In genomic region chr7:83037714-83038113, GRCm38 (mm10) we compare ENCODE assay signal across 21 mouse cellular contexts.
"Had no signal": no experiment of that assay in that cellular context is flagged by ENCODE, and none has a peak within 500 bp of the region (broad histone marks: within the 10 kb centered on the region; RNA-seq: fewer than 3 reads in every experiment).

No protein-coding gene starts in this region.

- H3K27me3 ChIP-seq: liver, embryonic 13.5 days; liver, embryonic 15.5 days; lung, embryonic 15.5 days; megakaryocyte, embryonic 14.5 days; midbrain, embryonic 15.5 days; neural tube, embryonic 13.5 days; neural tube, embryonic 15.5 days had no signal

- H3K4me2 ChIP-seq: liver, embryonic 11.5 days; liver, embryonic 13.5 days; liver, embryonic 15.5 days; lung, embryonic 15.5 days; midbrain, embryonic 15.5 days; neural tube, embryonic 13.5 days; neural tube, embryonic 15.5 days had no signal

- H3K9ac ChIP-seq: liver, embryonic 13.5 days; liver, embryonic 15.5 days; liver, postnatal 0 days; lung, embryonic 15.5 days; midbrain, embryonic 15.5 days; neural tube, embryonic 13.5 days; neural tube, embryonic 15.5 days had no signal

- ATAC-seq: liver, postnatal 0 days; lung, postnatal 0 days; midbrain, embryonic 15.5 days had no signal

- DNase-seq: liver, embryonic 13.5 days; liver, postnatal 0 days; lung, adult 2 months; lung, postnatal 14 days; lung, postnatal 36 days; right cerebral cortex, adult 18-20 months; right cerebral cortex, postnatal 25 days; right cerebral cortex, postnatal 4 days; spleen, adult 18-20 months; thymus, adult 18-20 months; thymus, postnatal 14 days; thymus, postnatal 36 days had no signal

- H3K4me3 ChIP-seq: liver, embryonic 13.5 days; liver, embryonic 15.5 days; lung, embryonic 15.5 days; megakaryocyte, embryonic 14.5 days; midbrain, embryonic 15.5 days; neural tube, embryonic 13.5 days; neural tube, embryonic 15.5 days had no signal

- H3K27ac ChIP-seq: liver, embryonic 13.5 days; liver, embryonic 15.5 days; lung, embryonic 15.5 days; macrophage; midbrain, embryonic 15.5 days; neural tube, embryonic 13.5 days; neural tube, embryonic 15.5 days had no signal

- H3K36me3 ChIP-seq: liver, embryonic 13.5 days; liver, embryonic 15.5 days; lung, embryonic 15.5 days; midbrain, embryonic 15.5 days; neural tube, embryonic 13.5 days; neural tube, embryonic 15.5 days had no signal

- H3K9me3 ChIP-seq: liver, embryonic 13.5 days; liver, embryonic 15.5 days; lung, embryonic 15.5 days; midbrain, embryonic 15.5 days; neural tube, embryonic 13.5 days; neural tube, embryonic 15.5 days had no signal

- H3K4me1 ChIP-seq: liver, embryonic 13.5 days; liver, embryonic 15.5 days; lung, embryonic 15.5 days; neural tube, embryonic 15.5 days had no signal
